ENCODE assay signal across 12 mouse cellular contexts in the genomic region with DNA sequence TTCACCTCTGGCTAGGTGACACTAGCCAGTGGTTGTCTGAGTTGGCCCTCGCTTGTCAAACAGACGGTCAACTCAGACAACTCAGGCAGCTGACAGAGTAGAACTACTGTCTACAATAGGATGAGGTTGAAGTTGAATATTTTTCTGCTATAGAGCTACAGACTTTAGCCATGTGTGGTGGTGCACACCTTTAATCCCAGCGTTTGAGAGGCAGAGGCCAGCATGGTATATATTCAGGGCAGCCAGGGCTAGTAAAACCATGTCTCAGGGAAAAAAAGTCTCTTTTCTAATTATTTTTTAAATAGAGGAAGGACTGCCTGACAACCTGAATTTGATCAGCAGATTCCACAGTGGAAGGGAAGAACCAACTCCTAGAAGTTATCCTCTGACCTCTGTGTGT. TPM values are rescaled to one million over a fixed set of nuclear protein-coding genes. Genes with fewer than 3 reads are reported as not detected.
DNase-seq lines count a peak whose midpoint lies in the region; ATAC-seq lines count a peak whose summit lies in the region.
"Had no signal": no experiment of that assay in that cellular context is flagged by ENCODE, and none has a peak within 500 bp of the region (broad histone marks: within the 10 kb centered on the region; RNA-seq: fewer than 3 reads in every experiment).

No protein-coding gene starts in this region.

- no peaks in the 10 kb centered on the region for H3K27me3 ChIP-seq in heart, embryonic 12.5 days (replicated peaks)
- no peaks in the 10 kb centered on the region for H3K27me3 ChIP-seq in lung, embryonic 15.5 days
- H3K27me3 ChIP-seq in embryonic facial prominence, embryonic 15.5 days: no peaks in the 10 kb centered on the region

- WGBS in heart, embryonic 12.5 days: 57% methylated on average over 3 of the region's 3 CpGs
- 80% methylated on average over 3 of the region's 3 CpGs for WGBS in lung, embryonic 15.5 days
- WGBS in embryonic facial prominence, embryonic 15.5 days: 86% methylated on average over 3 of the region's 3 CpGs
- WGBS in macrophage (ENCODE audit: missing documents): 94% methylated on average over 3 of the region's 3 CpGs

- H3K79me2 ChIP-seq in macrophage (ENCODE audit: inconsistent target): peaks cover 100% of the 10 kb centered on the region

- peaks cover 15% of the 10 kb centered on the region for H3K36me3 ChIP-seq in heart, embryonic 12.5 days
- 0 out of 2 replicates have a peak, but pooled peaks cover 3% of the 10 kb centered on the region for H3K36me3 ChIP-seq in lung, embryonic 15.5 days
- H3K36me3 ChIP-seq in embryonic facial prominence, embryonic 15.5 days: no peaks in the 10 kb centered on the region
- H3K36me3 ChIP-seq in macrophage (ENCODE audit: inconsistent target): no peaks in the 10 kb centered on the region

- H3K9me3 ChIP-seq in heart, embryonic 12.5 days (replicated peaks): no peaks in the 10 kb centered on the region
- no peaks in the 10 kb centered on the region for H3K9me3 ChIP-seq in lung, embryonic 15.5 days
- H3K9me3 ChIP-seq in embryonic facial prominence, embryonic 15.5 days (replicated peaks): no peaks in the 10 kb centered on the region

- DNase-seq in heart, postnatal 14 days: no peak
- no peak for DNase-seq in lung, postnatal 14 days
- DNase-seq: adrenal gland, adult 8-10 months; kidney, postnatal 25 days; thymus, adult 18-20 months had no signal

- H3K27ac ChIP-seq in heart, embryonic 12.5 days (ENCODE audit: poor library complexity, severe bottlenecking): peak overlapping the region; percentile 81
- H3K27ac ChIP-seq in lung, embryonic 15.5 days: peak overlapping the region; percentile 56
- peak overlapping the region; percentile 71 for H3K27ac ChIP-seq in embryonic facial prominence, embryonic 15.5 days (replicated peaks)
- H3K27ac ChIP-seq in macrophage: peak overlapping the region; percentile 63
- H3K27ac ChIP-seq: liver, embryonic 14.5 days had no signal

- ATAC-seq in heart, embryonic 12.5 days (ENCODE audit: insufficient number of reproducible peaks, low FRiP score): no peak
- no peak for ATAC-seq in lung, embryonic 15.5 days (ENCODE audit: borderline replicate concordance, extremely low read depth, low FRiP score, low TSS enrichment)
- no peak for ATAC-seq in embryonic facial prominence, embryonic 15.5 days (ENCODE audit: insufficient number of reproducible peaks, low FRiP score, low TSS enrichment, low read depth)
- ATAC-seq in megakaryocyte, adult 5-6 weeks (ENCODE audit: poor library complexity, severe bottlenecking): no peak
- ATAC-seq: CD4-positive, CD25-positive, alpha-beta regulatory T cell, adult 4 months had no signal

- H3K4me2 ChIP-seq in heart, embryonic 12.5 days: peak overlapping the region; percentile 43
- peak overlapping the region; percentile 27; the same call in 1 of the 2 replicates for H3K4me2 ChIP-seq in lung, embryonic 15.5 days
- no peak overlapping the region for H3K4me2 ChIP-seq in embryonic facial prominence, embryonic 15.5 days (replicated peaks)

- intact Hi-C loops in heart, postnatal 14 days (cut with DNase I): loop anchor here (10.0 kb wide), 1 partner anchor 78 kb away; no protein-coding TSS in a partner anchor

- H3K4me1 ChIP-seq in heart, embryonic 12.5 days (replicated peaks): peaks cover 78% of the 10 kb centered on the region
- peaks cover 38% of the 10 kb centered on the region for H3K4me1 ChIP-seq in lung, embryonic 15.5 days
- H3K4me1 ChIP-seq in embryonic facial prominence, embryonic 15.5 days: peaks cover 34% of the 10 kb centered on the region

- H3K4me3 ChIP-seq in heart, embryonic 12.5 days: no peak overlapping the region
- H3K4me3 ChIP-seq in lung, embryonic 15.5 days: no peak overlapping the region
- H3K4me3 ChIP-seq in embryonic facial prominence, embryonic 15.5 days (replicated peaks): no peak overlapping the region
- no peak overlapping the region for H3K4me3 ChIP-seq in macrophage (ENCODE audit: inconsistent target)

- no peak overlapping the region for H3K9ac ChIP-seq in heart, embryonic 12.5 days
- no peak overlapping the region for H3K9ac ChIP-seq in lung, embryonic 15.5 days
- no peak overlapping the region for H3K9ac ChIP-seq in embryonic facial prominence, embryonic 15.5 days
- H3K9ac ChIP-seq: liver, embryonic 14.5 days had no signal

RNA-seq across cellular contexts. Expression of a gene that starts 10.8 kb away (rescaled TPM):
- polyA plus RNA-seq in heart, embryonic 12.5 days (2016; fragmentation: Nextera tagmentation; extraction: Ambion mirVana): 43.1 and 47.7 TPM in 2 replicates
- total RNA-seq in heart, postnatal 14 days (2021): 10 to 100 TPM; 50.0 to 50.9 TPM
- 16.7 and 19.9 TPM in 2 replicates for polyA plus RNA-seq in lung, embryonic 15.5 days (2015; fragmentation: Nextera tagmentation; extraction: Ambion mirVana)
- polyA plus RNA-seq in embryonic facial prominence, embryonic 15.5 days (2015; fragmentation: Nextera tagmentation; extraction: Ambion mirVana): 14.5 and 16.3 TPM in 2 replicates
- total RNA-seq in macrophage (2018; cell fraction: chromatin; rRNA removed): 100 to 1,000 TPM in 13 of 26 experiments, 10 to 100 TPM in 13; 73.0 to 287 (median 98.6) TPM
- total RNA-seq in macrophage (2018; cell fraction: cytosol; rRNA removed): 100 to 1,000 TPM in 2 of 26 experiments, 10 to 100 TPM in 24; 51.5 to 132 (median 63.9) TPM
- 100 to 1,000 TPM in 8 of 26 experiments, 10 to 100 TPM in 18; 70.5 to 224 (median 90.7) TPM for total RNA-seq in macrophage (2018; cell fraction: nucleus; rRNA removed)
- 36.3 to 40.3 TPM (median 37.2 TPM) in 3 replicates for polyA plus RNA-seq in macrophage (2018)
- 20.4 and 21.4 TPM in 2 replicates for total RNA-seq in megakaryocyte, adult 5-6 weeks (2015)
- 10.0 and 14.6 TPM in 2 replicates for total RNA-seq in megakaryocyte, adult 5-6 weeks (2017)

RNA-seq across cellular contexts. Expression of a gene that starts 39.7 kb away (rescaled TPM):
- polyA plus RNA-seq in heart, embryonic 12.5 days (2016; fragmentation: Nextera tagmentation; extraction: Ambion mirVana): 26.6 and 29.8 TPM in 2 replicates
- total RNA-seq in heart, postnatal 14 days (2021): 10 to 100 TPM; 12.0 to 14.3 TPM
- polyA plus RNA-seq in lung, embryonic 15.5 days (2015; fragmentation: Nextera tagmentation; extraction: Ambion mirVana): 37.4 TPM in 2 replicates
- polyA plus RNA-seq in embryonic facial prominence, embryonic 15.5 days (2015; fragmentation: Nextera tagmentation; extraction: Ambion mirVana): 24.7 and 25.2 TPM in 2 replicates
- total RNA-seq in macrophage (2018; cell fraction: chromatin; rRNA removed): 10 to 100 TPM in 1 of 26 experiments, 1 to 10 TPM in 21, under 1 TPM in 2, not detected in 2; 0.70 to 11.2 (median 3.8) TPM
- total RNA-seq in macrophage (2018; cell fraction: cytosol; rRNA removed): 1 to 10 TPM; 3.7 to 8.4 (median 5.6) TPM
- 10 to 100 TPM in 3 of 26 experiments, 1 to 10 TPM in 23; 1.8 to 13.7 (median 5.1) TPM for total RNA-seq in macrophage (2018; cell fraction: nucleus; rRNA removed)
- polyA plus RNA-seq in macrophage (2018): 6.9 to 13.1 TPM (median 9.1 TPM) in 3 replicates
- total RNA-seq in megakaryocyte, adult 5-6 weeks (2015): 12.2 and 20.8 TPM in 2 replicates
- 21.4 and 26.2 TPM in 2 replicates for total RNA-seq in megakaryocyte, adult 5-6 weeks (2017)
